Mouse (Mus musculus): ENCODE measurements around the gene Dsn1.

Gene Dsn1

GRCm38 (mm10) chr2:156963891-156964290 lies 43.1 kb downstream of the Dsn1 start:
- no peak for DNase-seq

GRCm38 (mm10) chr2:156958496-156959252 lies 48.3 kb downstream of the Dsn1 start:
- no peak for DNase-seq

- DNase-seq = no peak
Observed at GRCm38 (mm10) chr2:156957035-156957434, 49.9 kb downstream of the Dsn1 start.

- DNase-seq = no peak
Observed at GRCm38 (mm10) chr2:156956306-156956705, 50.6 kb downstream of the Dsn1 start.

- DNase-seq = no peak
Observed at GRCm38 (mm10) chr2:156954463-156954862, 52.5 kb downstream of the Dsn1 start.

- no peak for DNase-seq
Observed at GRCm38 (mm10) chr2:156951301-156952094, 55.5 kb downstream of the Dsn1 start.

- no peak for DNase-seq
Observed at GRCm38 (mm10) chr2:156950816-156951215, 56.1 kb downstream of the Dsn1 start.

Data from B cell, adult 2 months (primary cell).